Mouse (Mus musculus): ENCODE results near the gene Gm42791. TPM values are rescaled to one million over a fixed set of nuclear protein-coding genes. Genes with fewer than 3 reads are reported as not detected.

Gene Gm42791
- polyA plus RNA-seq, 1 experiment from 2014 or later = not detected

GRCm38 (mm10) chr5:148869583-148869982, 125.4 kb downstream of the Gm42791 start:
- ATAC-seq (replicated peaks; ENCODE audit: insufficient number of reproducible peaks, low FRiP score, low TSS enrichment, low read depth) (no peak), DNase-seq (ENCODE audit: low spot score) (no peak)
- H3K9me3 ChIP-seq (replicated peaks; ENCODE audit: control insufficient read depth, low read length) = no peaks in the 10 kb centered on the region
- no peaks in the 10 kb centered on the region for H3K36me3 ChIP-seq (replicated peaks; ENCODE audit: control insufficient read depth, insufficient read depth, low read depth, low read length)
- H3K27me3 ChIP-seq (ENCODE audit: control insufficient read depth, insufficient read depth, low read length) = no peaks in the 10 kb centered on the region
- H3K27ac ChIP-seq (replicated peaks; ENCODE audit: low read depth, low read length) = no peak overlapping the region
- H3K4me1 ChIP-seq (ENCODE audit: control insufficient read depth, insufficient read depth, low read length) = no peaks in the 10 kb centered on the region
- H3K4me2 ChIP-seq (ENCODE audit: low read depth, low read length) = no peak overlapping the region
- no peak overlapping the region for H3K4me3 ChIP-seq (ENCODE audit: low read depth, low read length)
- no peak overlapping the region for H3K9ac ChIP-seq (replicated peaks; ENCODE audit: low read length)
- WGBS = 32% methylated on average over 3 of the region's 3 CpGs

GRCm38 (mm10) chr5:148867766-148868165, 127.2 kb downstream of the Gm42791 start:
- no peak for DNase-seq (ENCODE audit: low spot score)
- Histone ChIP-seq H3K27me3 (ENCODE audit: control insufficient read depth, insufficient read depth, low read length) (no peaks in the 10 kb centered on the region), H3K27ac (replicated peaks; ENCODE audit: low read depth, low read length) (no peak overlapping the region), H3K4me2 (ENCODE audit: low read depth, low read length) (no peak overlapping the region), H3K36me3 (replicated peaks; ENCODE audit: control insufficient read depth, insufficient read depth, low read depth, low read length) (no peaks in the 10 kb centered on the region), H3K4me3 (ENCODE audit: low read depth, low read length) (no peak overlapping the region), H3K9me3 (replicated peaks; ENCODE audit: control insufficient read depth, low read length) (no peaks in the 10 kb centered on the region), H3K9ac (replicated peaks; ENCODE audit: low read length) (no peak overlapping the region), H3K4me1 (ENCODE audit: control insufficient read depth, insufficient read depth, low read length) (no peaks in the 10 kb centered on the region)
- ATAC-seq (replicated peaks; ENCODE audit: insufficient number of reproducible peaks, low FRiP score, low TSS enrichment, low read depth) = no peak
- 78% methylated on average over 6 of the region's 6 CpGs for WGBS

- no peaks in the 10 kb centered on the region for H3K4me1 ChIP-seq (ENCODE audit: control insufficient read depth, insufficient read depth, low read length)
- ATAC-seq (replicated peaks; ENCODE audit: insufficient number of reproducible peaks, low FRiP score, low TSS enrichment, low read depth) = no peak
- H3K27me3 ChIP-seq (ENCODE audit: control insufficient read depth, insufficient read depth, low read length) = no peaks in the 10 kb centered on the region
- H3K27ac ChIP-seq (replicated peaks; ENCODE audit: low read depth, low read length) = no peak overlapping the region
- no peak for DNase-seq (ENCODE audit: low spot score)
- WGBS = 84% methylated on average over 7 of the region's 7 CpGs
- no peak overlapping the region for H3K9ac ChIP-seq (replicated peaks; ENCODE audit: low read length)
- H3K4me2 ChIP-seq (ENCODE audit: low read depth, low read length) = no peak overlapping the region
- no peak overlapping the region for H3K4me3 ChIP-seq (ENCODE audit: low read depth, low read length)
- no peaks in the 10 kb centered on the region for H3K9me3 ChIP-seq (replicated peaks; ENCODE audit: control insufficient read depth, low read length)
- no peaks in the 10 kb centered on the region for H3K36me3 ChIP-seq (replicated peaks; ENCODE audit: control insufficient read depth, insufficient read depth, low read depth, low read length)
These were observed 127.8 kb downstream of the Gm42791 start for GRCm38 (mm10) chr5:148867171-148867570.

- H3K4me3 ChIP-seq (ENCODE audit: low read depth, low read length) = no peak overlapping the region
- no peaks in the 10 kb centered on the region for H3K9me3 ChIP-seq (replicated peaks; ENCODE audit: control insufficient read depth, low read length)
- H3K27me3 ChIP-seq (ENCODE audit: control insufficient read depth, insufficient read depth, low read length) = no peaks in the 10 kb centered on the region
- 81% methylated on average over 10 of the region's 10 CpGs for WGBS
- H3K4me1 ChIP-seq (ENCODE audit: control insufficient read depth, insufficient read depth, low read length) = no peaks in the 10 kb centered on the region
- H3K9ac ChIP-seq (replicated peaks; ENCODE audit: low read length) = no peak overlapping the region
- H3K4me2 ChIP-seq (ENCODE audit: low read depth, low read length) = no peak overlapping the region
- no peak overlapping the region for H3K27ac ChIP-seq (replicated peaks; ENCODE audit: low read depth, low read length)
- DNase-seq (ENCODE audit: low spot score) (no peak), ATAC-seq (replicated peaks; ENCODE audit: insufficient number of reproducible peaks, low FRiP score, low TSS enrichment, low read depth) (no peak)
- H3K36me3 ChIP-seq (replicated peaks; ENCODE audit: control insufficient read depth, insufficient read depth, low read depth, low read length) = no peaks in the 10 kb centered on the region
These were observed 128.4 kb downstream of the Gm42791 start for GRCm38 (mm10) chr5:148866571-148866970.

GRCm38 (mm10) chr5:148863409-148863808, 131.5 kb downstream of the Gm42791 start:
- no peak for ATAC-seq (replicated peaks; ENCODE audit: insufficient number of reproducible peaks, low FRiP score, low TSS enrichment, low read depth)
- Histone ChIP-seq H3K27ac (replicated peaks; ENCODE audit: low read depth, low read length) (no peak overlapping the region), H3K4me3 (ENCODE audit: low read depth, low read length) (no peak overlapping the region), H3K4me2 (ENCODE audit: low read depth, low read length) (no peak overlapping the region), H3K36me3 (replicated peaks; ENCODE audit: control insufficient read depth, insufficient read depth, low read depth, low read length) (no peaks in the 10 kb centered on the region), H3K27me3 (ENCODE audit: control insufficient read depth, insufficient read depth, low read length) (no peaks in the 10 kb centered on the region), H3K9ac (replicated peaks; ENCODE audit: low read length) (no peak overlapping the region), H3K4me1 (ENCODE audit: control insufficient read depth, insufficient read depth, low read length) (no peaks in the 10 kb centered on the region), H3K9me3 (replicated peaks; ENCODE audit: control insufficient read depth, low read length) (no peaks in the 10 kb centered on the region)
- no peak for DNase-seq (ENCODE audit: low spot score)
- 64% methylated on average over 6 of the region's 6 CpGs for WGBS

GRCm38 (mm10) chr5:148862853-148863252, 132.1 kb downstream of the Gm42791 start:
- Histone ChIP-seq H3K27ac (replicated peaks; ENCODE audit: low read depth, low read length) (no peak overlapping the region), H3K4me2 (ENCODE audit: low read depth, low read length) (no peak overlapping the region), H3K4me3 (ENCODE audit: low read depth, low read length) (no peak overlapping the region), H3K36me3 (replicated peaks; ENCODE audit: control insufficient read depth, insufficient read depth, low read depth, low read length) (no peaks in the 10 kb centered on the region), H3K9ac (replicated peaks; ENCODE audit: low read length) (no peak overlapping the region), H3K27me3 (ENCODE audit: control insufficient read depth, insufficient read depth, low read length) (no peaks in the 10 kb centered on the region), H3K9me3 (replicated peaks; ENCODE audit: control insufficient read depth, low read length) (no peaks in the 10 kb centered on the region), H3K4me1 (ENCODE audit: control insufficient read depth, insufficient read depth, low read length) (no peaks in the 10 kb centered on the region)
- ATAC-seq (replicated peaks; ENCODE audit: insufficient number of reproducible peaks, low FRiP score, low TSS enrichment, low read depth) (no peak), DNase-seq (ENCODE audit: low spot score) (no peak)
- WGBS = 84% methylated on average over 10 of the region's 10 CpGs

- 67% methylated on average over 8 of the region's 8 CpGs for WGBS
- H3K4me2 ChIP-seq (ENCODE audit: low read depth, low read length) = no peak overlapping the region
- H3K4me3 ChIP-seq (ENCODE audit: low read depth, low read length) = no peak overlapping the region
- no peaks in the 10 kb centered on the region for H3K36me3 ChIP-seq (replicated peaks; ENCODE audit: control insufficient read depth, insufficient read depth, low read depth, low read length)
- no peak overlapping the region for H3K27ac ChIP-seq (replicated peaks; ENCODE audit: low read depth, low read length)
- ATAC-seq (replicated peaks; ENCODE audit: insufficient number of reproducible peaks, low FRiP score, low TSS enrichment, low read depth) (no peak), DNase-seq (ENCODE audit: low spot score) (no peak)
- no peaks in the 10 kb centered on the region for H3K27me3 ChIP-seq (ENCODE audit: control insufficient read depth, insufficient read depth, low read length)
- no peaks in the 10 kb centered on the region for H3K4me1 ChIP-seq (ENCODE audit: control insufficient read depth, insufficient read depth, low read length)
- no peak overlapping the region for H3K9ac ChIP-seq (replicated peaks; ENCODE audit: low read length)
- H3K9me3 ChIP-seq (replicated peaks; ENCODE audit: control insufficient read depth, low read length) = no peaks in the 10 kb centered on the region
These were observed 132.8 kb downstream of the Gm42791 start for GRCm38 (mm10) chr5:148862136-148862535.

GRCm38 (mm10) chr5:148857522-148857921, 137.4 kb downstream of the Gm42791 start:
- H3K27ac ChIP-seq (replicated peaks; ENCODE audit: low read depth, low read length) = no peak overlapping the region
- H3K27me3 ChIP-seq (ENCODE audit: control insufficient read depth, insufficient read depth, low read length) = no peaks in the 10 kb centered on the region
- no peak for DNase-seq (ENCODE audit: low spot score)
- no peak overlapping the region for H3K4me3 ChIP-seq (ENCODE audit: low read depth, low read length)
- H3K9me3 ChIP-seq (replicated peaks; ENCODE audit: control insufficient read depth, low read length) = no peaks in the 10 kb centered on the region
- H3K9ac ChIP-seq (replicated peaks; ENCODE audit: low read length) = no peak overlapping the region
- WGBS = 82% methylated on average over 3 of the region's 3 CpGs
- no peak overlapping the region for H3K4me2 ChIP-seq (ENCODE audit: low read depth, low read length)
- no peak for ATAC-seq (replicated peaks; ENCODE audit: insufficient number of reproducible peaks, low FRiP score, low TSS enrichment, low read depth)
- H3K4me1 ChIP-seq (ENCODE audit: control insufficient read depth, insufficient read depth, low read length) = no peaks in the 10 kb centered on the region
- H3K36me3 ChIP-seq (replicated peaks; ENCODE audit: control insufficient read depth, insufficient read depth, low read depth, low read length) = no peaks in the 10 kb centered on the region

Measured in embryonic facial prominence, embryonic 11.5 days (tissue).